Mouse (Mus musculus): ENCODE measurements around the gene Fmod. TPM values are rescaled to one million over a fixed set of nuclear protein-coding genes. Genes with fewer than 3 reads are reported as not detected.
A peak's percentile ranks its signal among the peaks of the same experiment; 100 is the strongest.

The Fmod gene
- polyA plus RNA-seq, 1 experiment = 12.4 TPM

DNA sequence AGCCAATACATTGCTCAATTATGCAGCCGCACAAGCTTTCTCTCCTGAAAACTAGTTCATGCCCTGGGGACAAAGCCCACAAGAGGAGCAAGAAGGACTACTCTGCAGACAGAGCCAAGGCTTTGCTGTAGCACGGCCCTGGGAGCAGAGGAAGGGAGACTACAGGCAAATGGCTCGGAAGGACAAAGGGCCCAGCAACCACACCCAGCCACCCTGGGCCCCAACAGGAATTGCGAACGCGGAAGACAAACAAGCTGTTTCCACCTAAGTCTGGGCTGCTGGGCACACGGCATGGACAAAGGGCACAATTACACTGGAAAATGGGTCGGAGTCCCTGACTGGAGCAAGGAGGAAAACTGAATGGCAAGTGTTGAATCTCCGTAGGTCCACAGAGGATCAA, 18.0 kb downstream of the Fmod start:
- Histone ChIP-seq H3K27me3 (ENCODE audit: control insufficient read depth, insufficient read depth, low read length) (no peaks in the 10 kb centered on the region), H3K4me1 (ENCODE audit: control insufficient read depth, insufficient read depth, insufficient read length) (peaks cover 5% of the 10 kb centered on the region; the same call in 1 of the 2 replicates), H3K36me3 (ENCODE audit: control insufficient read depth, insufficient read depth, low read length) (no peaks in the 10 kb centered on the region), H3K4me3 (ENCODE audit: extremely low read depth, insufficient read depth, insufficient read length) (no peak overlapping the region), H3K27ac (ENCODE audit: insufficient read depth, low read length) (no peak overlapping the region)
- no peak for TF ChIP-seq CTCF (IDR thresholded peaks at IDR 0.05; ENCODE audit: extremely low read depth, insufficient read depth, insufficient read length, insufficient replicate concordance)
- no peak for TF ChIP-seq POLR2A (IDR thresholded peaks at IDR 0.05; ENCODE audit: low read depth, low read length)
- DNase-seq (ENCODE audit: low read depth in 1 of 2, low spot score in 2 of 2) = no peak
- whole genome bisulfite sequencing = 92% methylated on average over 9 of the region's 9 CpGs

DNA sequence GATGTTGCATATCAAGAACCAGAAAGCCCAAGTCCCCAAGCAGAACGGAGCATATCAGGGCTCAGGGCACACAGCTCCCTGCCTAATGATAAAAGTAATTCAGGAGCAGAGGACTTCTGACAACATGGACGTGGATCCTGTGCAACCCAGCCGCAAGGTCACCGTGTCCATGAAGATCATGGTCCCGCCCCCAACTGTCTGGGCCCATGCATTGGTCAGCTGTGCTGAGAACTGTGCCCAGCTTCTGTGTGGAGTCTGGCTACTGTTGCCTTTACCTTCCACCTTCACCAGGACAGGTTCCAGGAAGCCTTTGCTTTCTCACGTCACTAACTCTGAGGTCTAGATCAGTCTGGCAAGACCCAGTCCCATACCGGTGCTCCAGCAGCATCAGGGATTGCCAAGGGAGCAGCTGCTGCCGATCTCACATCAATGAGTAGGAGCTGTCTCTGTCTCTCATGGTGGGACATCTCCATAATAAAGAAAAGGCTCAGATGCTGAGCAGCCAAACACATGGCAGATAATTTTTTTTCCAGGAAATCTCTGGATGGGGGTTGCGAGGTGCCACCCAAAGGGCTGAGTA, 18.7 kb downstream of the Fmod start:
- Histone ChIP-seq H3K4me3 (ENCODE audit: extremely low read depth, insufficient read depth, insufficient read length) (no peak overlapping the region), H3K4me1 (ENCODE audit: control insufficient read depth, insufficient read depth, insufficient read length) (peaks cover 6% of the 10 kb centered on the region; the same call in 1 of the 2 replicates), H3K36me3 (ENCODE audit: control insufficient read depth, insufficient read depth, low read length) (no peaks in the 10 kb centered on the region), H3K27me3 (ENCODE audit: control insufficient read depth, insufficient read depth, low read length) (no peaks in the 10 kb centered on the region), H3K27ac (ENCODE audit: insufficient read depth, low read length) (no peak overlapping the region)
- WGBS = 92% methylated on average over 9 of the region's 9 CpGs
- TF ChIP-seq CTCF (IDR thresholded peaks at IDR 0.05; ENCODE audit: extremely low read depth, insufficient read depth, insufficient read length, insufficient replicate concordance) = no peak
- no peak for TF ChIP-seq POLR2A (IDR thresholded peaks at IDR 0.05; ENCODE audit: low read depth, low read length)
- no peak for DNase-seq (ENCODE audit: low read depth in 1 of 2, low spot score in 2 of 2)

DNA sequence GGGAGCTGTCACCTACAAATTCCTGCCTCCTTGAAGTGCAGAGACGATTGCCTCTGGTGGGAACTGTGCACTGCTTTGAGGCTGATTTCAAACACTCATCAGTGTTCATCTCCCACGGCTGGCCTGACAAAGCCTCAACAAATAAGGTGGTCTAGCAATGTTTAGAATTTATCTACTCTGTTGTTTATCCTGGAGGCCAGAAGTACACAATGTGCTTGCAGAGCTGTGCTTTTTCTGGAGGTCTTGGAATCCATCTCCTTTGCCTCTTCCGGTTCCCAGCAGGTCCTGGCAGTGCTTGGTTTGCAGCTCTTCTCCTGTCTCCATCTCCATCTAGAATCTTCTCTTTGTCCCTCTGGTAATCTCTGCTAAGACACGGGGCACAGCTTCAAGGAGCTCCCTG, 19.2 kb downstream of the Fmod start:
- no peak for DNase-seq (ENCODE audit: low read depth in 1 of 2, low spot score in 2 of 2)
- Histone ChIP-seq H3K4me3 (ENCODE audit: extremely low read depth, insufficient read depth, insufficient read length) (no peak overlapping the region), H3K36me3 (ENCODE audit: control insufficient read depth, insufficient read depth, low read length) (no peaks in the 10 kb centered on the region), H3K4me1 (ENCODE audit: control insufficient read depth, insufficient read depth, insufficient read length) (peaks cover 6% of the 10 kb centered on the region; the same call in 1 of the 2 replicates), H3K27me3 (ENCODE audit: control insufficient read depth, insufficient read depth, low read length) (no peaks in the 10 kb centered on the region), H3K27ac (ENCODE audit: insufficient read depth, low read length) (no peak overlapping the region)
- WGBS = 85% methylated on average over 4 of the region's 4 CpGs
- no peak for TF ChIP-seq POLR2A (IDR thresholded peaks at IDR 0.05; ENCODE audit: low read depth, low read length)

DNA sequence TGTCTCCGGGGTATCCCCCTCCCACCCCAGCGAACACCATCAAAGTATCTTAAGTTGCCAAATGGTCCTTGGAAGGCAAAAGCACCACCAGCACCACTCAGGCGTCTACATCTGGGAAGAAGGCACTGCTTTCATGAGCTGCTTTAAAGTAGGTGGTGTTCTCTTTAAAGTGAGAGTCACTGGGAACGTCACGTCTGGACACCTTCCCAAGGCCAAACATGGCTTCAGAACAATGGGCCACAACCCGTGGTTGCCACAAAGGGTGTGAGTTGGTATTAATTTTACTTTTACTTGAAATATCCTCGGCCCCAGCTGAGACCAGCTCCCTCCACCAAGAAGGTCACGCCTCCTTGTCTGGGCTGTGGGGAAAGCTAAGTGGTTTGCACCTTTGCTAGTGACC, 20.7 kb downstream of the Fmod start:
- H3K27me3 ChIP-seq (ENCODE audit: control insufficient read depth, insufficient read depth, low read length) = no peaks in the 10 kb centered on the region
- no peaks in the 10 kb centered on the region for H3K36me3 ChIP-seq (ENCODE audit: control insufficient read depth, insufficient read depth, low read length)
- peaks cover 14% of the 10 kb centered on the region; the same call in 1 of the 2 replicates for H3K4me1 ChIP-seq (ENCODE audit: control insufficient read depth, insufficient read depth, insufficient read length)
- H3K27ac ChIP-seq (ENCODE audit: insufficient read depth, low read length) = no peak overlapping the region
- no peak for TF ChIP-seq POLR2A (IDR thresholded peaks at IDR 0.05; ENCODE audit: low read depth, low read length)
- no peak for TF ChIP-seq CTCF (IDR thresholded peaks at IDR 0.05; ENCODE audit: extremely low read depth, insufficient read depth, insufficient read length, insufficient replicate concordance)
- DNase-seq (ENCODE audit: low read depth in 1 of 2, low spot score in 2 of 2) = no peak
- WGBS = 90% methylated on average over 8 of the region's 8 CpGs
- H3K4me3 ChIP-seq (ENCODE audit: extremely low read depth, insufficient read depth, insufficient read length) = no peak overlapping the region

DNA sequence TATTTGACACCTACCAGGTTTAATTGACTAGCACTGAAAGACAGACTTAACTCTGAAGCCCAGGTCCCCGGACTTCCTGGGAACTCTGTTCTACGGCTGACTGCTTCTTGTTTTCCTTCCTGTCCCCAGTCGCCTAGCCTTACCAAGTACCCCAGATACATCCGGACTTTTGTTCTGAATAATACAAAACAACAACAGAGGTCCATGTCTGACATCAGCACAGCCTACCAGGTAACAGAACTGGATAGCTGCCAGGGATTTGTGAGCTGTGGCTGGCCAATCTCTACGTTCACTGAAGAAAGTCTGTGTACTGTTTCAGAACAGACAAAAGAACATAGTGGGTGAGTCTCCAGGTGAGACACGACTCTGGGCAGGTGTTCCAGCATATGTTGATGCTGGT, 21.8 kb downstream of the Fmod start:
- Histone ChIP-seq H3K27ac (ENCODE audit: insufficient read depth, low read length) (peak overlapping the region; percentile 5; the same call in 1 of the 2 replicates), H3K36me3 (ENCODE audit: control insufficient read depth, insufficient read depth, low read length) (no peaks in the 10 kb centered on the region), H3K4me3 (ENCODE audit: extremely low read depth, insufficient read depth, insufficient read length) (no peak overlapping the region), H3K27me3 (ENCODE audit: control insufficient read depth, insufficient read depth, low read length) (no peaks in the 10 kb centered on the region), H3K4me1 (ENCODE audit: control insufficient read depth, insufficient read depth, insufficient read length) (peaks cover 18% of the 10 kb centered on the region)
- WGBS = 27% methylated on average over 6 of the region's 6 CpGs
- TF ChIP-seq CTCF (IDR thresholded peaks at IDR 0.05; ENCODE audit: extremely low read depth, insufficient read depth, insufficient read length, insufficient replicate concordance) = no peak
- TF ChIP-seq POLR2A (IDR thresholded peaks at IDR 0.05; ENCODE audit: low read depth, low read length) = no peak
- DNase-seq (ENCODE audit: low read depth in 1 of 2, low spot score in 2 of 2) = no peak

DNA sequence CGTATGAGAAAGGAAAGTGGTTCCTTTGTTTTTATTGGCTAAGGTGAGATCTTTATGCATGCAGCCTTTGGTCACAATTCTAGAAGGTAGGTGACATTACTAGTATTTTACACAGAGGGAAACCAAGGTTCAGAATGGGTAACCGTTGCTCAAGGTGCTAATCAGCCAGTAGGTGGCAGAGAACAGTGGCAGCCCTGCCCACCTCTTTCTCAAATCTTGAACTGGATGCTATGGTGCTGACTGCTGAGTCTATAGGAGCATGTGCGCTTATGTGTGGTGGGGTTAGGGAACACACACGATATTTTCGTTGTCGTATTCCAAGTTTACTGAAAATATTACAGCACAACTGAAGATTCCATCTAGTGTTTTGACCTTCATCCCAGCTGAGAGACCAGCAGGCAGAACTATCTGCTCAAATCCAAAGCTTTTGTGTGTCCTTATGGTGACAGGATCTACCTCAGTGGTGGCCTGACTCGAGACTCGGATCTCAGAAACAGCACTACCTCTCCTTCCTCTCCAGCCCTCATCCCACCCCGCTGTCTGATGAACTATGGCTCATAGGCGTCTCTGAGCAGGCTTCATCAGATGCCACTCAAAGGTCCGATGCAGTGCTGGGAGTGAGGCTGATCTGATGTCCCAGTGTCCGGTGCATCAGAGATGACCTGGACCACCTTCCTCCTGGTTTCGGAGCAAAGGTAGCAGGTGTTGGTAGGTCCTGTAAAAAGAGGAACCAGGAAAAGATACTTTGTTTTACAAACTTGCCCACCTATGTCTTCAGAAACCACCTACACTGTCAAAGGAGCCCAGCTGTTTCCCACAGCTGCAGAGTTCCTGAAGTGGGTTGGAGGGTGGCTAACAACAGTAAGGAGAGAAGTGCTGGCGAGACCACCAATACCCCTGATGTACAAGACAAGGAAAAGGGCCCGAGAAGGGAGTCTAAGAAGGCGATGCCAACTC, 23.0 kb downstream of the Fmod start:
- WGBS = 22% methylated on average over 16 of the region's 16 CpGs
- TF ChIP-seq POLR2A (IDR thresholded peaks at IDR 0.05; ENCODE audit: low read depth, low read length) (no peak), CTCF (IDR thresholded peaks at IDR 0.05; ENCODE audit: extremely low read depth, insufficient read depth, insufficient read length, insufficient replicate concordance) (peak; percentile 72; the same call in 1 of the 2 replicates)
- Histone ChIP-seq H3K4me3 (ENCODE audit: extremely low read depth, insufficient read depth, insufficient read length) (peak overlapping the region; percentile 29; the same call in 1 of the 2 replicates), H3K36me3 (ENCODE audit: control insufficient read depth, insufficient read depth, low read length) (no peaks in the 10 kb centered on the region), H3K27ac (ENCODE audit: insufficient read depth, low read length) (peak overlapping the region; percentile 99), H3K4me1 (ENCODE audit: control insufficient read depth, insufficient read depth, insufficient read length) (peaks cover 29% of the 10 kb centered on the region), H3K27me3 (ENCODE audit: control insufficient read depth, insufficient read depth, low read length) (no peaks in the 10 kb centered on the region)
- peak; percentile 53 to 60 for DNase-seq (ENCODE audit: low read depth in 1 of 2, low spot score in 2 of 2)

Data from spleen, adult 2 months (tissue).